Mouse (Mus musculus): Measurements from ENCODE around the gene Gm45234. TPM values are rescaled to one million over a fixed set of nuclear protein-coding genes. Genes with fewer than 3 reads are reported as not detected.

Gm45234 gene
- polyA plus RNA-seq, 1 experiment from 2014 or later: not detected

DNA sequence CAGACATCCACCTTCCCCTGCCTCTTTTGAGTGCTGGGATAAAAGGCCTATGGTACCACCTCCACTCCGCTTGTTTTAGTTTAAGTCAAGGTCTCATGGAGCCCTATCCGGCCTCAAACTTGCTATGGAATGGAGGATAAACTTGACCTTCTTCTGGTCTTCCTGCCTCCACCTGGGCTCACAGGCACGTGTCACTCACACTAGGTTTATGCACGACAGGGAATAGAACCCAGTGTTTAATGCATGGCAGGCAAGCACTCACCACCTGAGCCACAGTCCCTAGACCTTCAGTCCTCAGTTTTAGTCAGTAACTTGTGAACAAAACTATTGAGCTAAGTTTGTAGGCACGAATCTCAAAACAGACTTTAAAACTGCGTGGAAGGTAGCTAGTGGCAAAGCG lies 24.8 kb downstream of the Gm45234 start:
- H3K4me1 ChIP-seq (ENCODE audit: control insufficient read depth, insufficient read depth, low read length): no peaks in the 10 kb centered on the region; the same call in 1 of the 2 replicates
- H3K36me3 ChIP-seq (ENCODE audit: control insufficient read depth, insufficient read depth, low read length): no peaks in the 10 kb centered on the region
- H3K27me3 ChIP-seq (ENCODE audit: control insufficient read depth, insufficient read depth, low read length): no peaks in the 10 kb centered on the region
- WGBS: 83% methylated on average over 7 of the region's 7 CpGs
- no peak overlapping the region for H3K27ac ChIP-seq (ENCODE audit: low read length)
- no peak for ATAC-seq (ENCODE audit: insufficient number of reproducible peaks, insufficient read depth, low FRiP score, low read depth)
- H3K4me3 ChIP-seq (ENCODE audit: low read depth, low read length): no peak overlapping the region
- H3K9ac ChIP-seq (replicated peaks; ENCODE audit: low read depth, low read length): no peak overlapping the region
- no peaks in the 10 kb centered on the region for H3K9me3 ChIP-seq (ENCODE audit: control insufficient read depth, low read depth, low read length)
- no peak overlapping the region for H3K4me2 ChIP-seq (replicated peaks; ENCODE audit: low read depth, low read length)

DNA sequence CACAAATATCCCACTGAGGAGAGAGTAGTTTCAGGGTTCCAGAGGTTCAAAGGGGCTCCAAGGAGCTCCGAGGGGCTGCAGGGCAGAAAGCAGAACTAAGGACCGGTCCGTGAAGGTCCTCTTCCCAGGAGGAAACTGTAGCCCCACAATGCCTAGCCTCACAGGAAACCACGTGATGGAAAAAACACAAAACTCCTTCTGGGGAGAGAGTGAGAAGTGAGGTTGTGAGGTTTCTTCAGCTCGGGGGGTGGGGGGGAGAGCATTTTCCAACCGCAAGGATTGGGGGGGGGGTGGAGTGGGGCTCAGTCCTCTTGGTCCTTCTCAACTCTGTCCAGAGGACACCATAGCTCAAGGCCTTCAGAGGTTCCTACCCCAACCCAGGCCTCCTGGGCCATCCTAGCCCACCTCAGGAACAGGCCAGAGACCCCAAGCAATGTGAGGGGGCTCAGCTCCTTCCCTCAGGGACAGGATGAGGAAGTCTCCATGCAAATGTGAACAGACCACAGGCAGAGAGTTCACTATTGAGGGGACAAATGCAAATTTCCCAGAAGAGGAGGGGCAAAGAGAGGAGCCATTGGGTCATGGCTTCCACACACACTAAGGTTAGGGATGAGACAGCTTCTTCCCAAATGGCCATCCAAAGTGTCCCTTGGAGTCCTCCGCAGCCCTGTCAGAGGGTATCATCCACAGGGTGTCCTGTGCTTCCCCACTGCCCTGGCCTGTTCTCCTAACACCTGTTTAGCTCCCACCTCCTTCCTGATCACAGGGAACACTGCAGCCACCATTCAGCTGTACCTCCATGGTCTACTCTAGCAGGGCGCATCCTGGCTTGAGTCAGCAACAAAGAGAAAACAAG lies 25.7 kb downstream of the Gm45234 start:
- H3K36me3 ChIP-seq (ENCODE audit: control insufficient read depth, insufficient read depth, low read length): no peaks in the 10 kb centered on the region
- H3K9me3 ChIP-seq (ENCODE audit: control insufficient read depth, low read depth, low read length): no peaks in the 10 kb centered on the region
- H3K9ac ChIP-seq (replicated peaks; ENCODE audit: low read depth, low read length): no peak overlapping the region
- no peak overlapping the region for H3K4me2 ChIP-seq (replicated peaks; ENCODE audit: low read depth, low read length)
- H3K27ac ChIP-seq (ENCODE audit: low read length): no peak overlapping the region
- no peak overlapping the region for H3K4me3 ChIP-seq (ENCODE audit: low read depth, low read length)
- WGBS: 74% methylated on average over 8 of the region's 8 CpGs
- no peaks in the 10 kb centered on the region; the same call in 1 of the 2 replicates for H3K4me1 ChIP-seq (ENCODE audit: control insufficient read depth, insufficient read depth, low read length)
- H3K27me3 ChIP-seq (ENCODE audit: control insufficient read depth, insufficient read depth, low read length): no peaks in the 10 kb centered on the region
- no peak for ATAC-seq (ENCODE audit: insufficient number of reproducible peaks, insufficient read depth, low FRiP score, low read depth)

- Histone ChIP-seq H3K4me3 (ENCODE audit: low read depth, low read length) (no peak overlapping the region), H3K4me2 (replicated peaks; ENCODE audit: low read depth, low read length) (no peak overlapping the region), H3K9me3 (ENCODE audit: control insufficient read depth, low read depth, low read length) (no peaks in the 10 kb centered on the region), H3K4me1 (ENCODE audit: control insufficient read depth, insufficient read depth, low read length) (no peaks in the 10 kb centered on the region; the same call in 1 of the 2 replicates), H3K36me3 (ENCODE audit: control insufficient read depth, insufficient read depth, low read length) (no peaks in the 10 kb centered on the region), H3K27ac (ENCODE audit: low read length) (no peak overlapping the region), H3K27me3 (ENCODE audit: control insufficient read depth, insufficient read depth, low read length) (no peaks in the 10 kb centered on the region), H3K9ac (replicated peaks; ENCODE audit: low read depth, low read length) (no peak overlapping the region)
- no peak for ATAC-seq (ENCODE audit: insufficient number of reproducible peaks, insufficient read depth, low FRiP score, low read depth)
- WGBS: 87% methylated on average over 10 of the region's 10 CpGs
These were observed 27.2 kb downstream of the Gm45234 start for GRCm38 (mm10) chr6:124728621-124729020.

DNA sequence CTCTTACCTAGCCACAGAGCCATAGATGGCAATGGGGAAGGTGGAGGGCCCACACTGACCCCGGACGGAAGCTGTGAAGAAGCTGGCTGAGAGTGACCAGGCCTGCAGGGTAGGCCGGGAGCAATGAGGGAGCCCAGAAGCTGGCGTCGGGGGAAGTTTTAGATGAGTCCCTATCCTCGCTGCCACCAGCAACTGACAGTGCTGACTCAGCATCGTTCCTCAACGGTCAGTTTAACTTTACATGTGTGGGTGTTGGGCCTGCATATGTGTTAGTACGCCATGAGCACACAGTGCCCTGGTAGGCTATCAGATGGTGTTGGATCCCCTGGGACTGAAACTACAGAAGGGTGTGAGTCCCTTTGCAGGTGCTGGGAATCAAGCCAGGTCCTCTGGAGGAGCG lies 31.3 kb downstream of the Gm45234 start:
- no peak overlapping the region for H3K27ac ChIP-seq (ENCODE audit: low read length)
- no peaks in the 10 kb centered on the region for H3K9me3 ChIP-seq (ENCODE audit: control insufficient read depth, low read depth, low read length)
- no peaks in the 10 kb centered on the region for H3K36me3 ChIP-seq (ENCODE audit: control insufficient read depth, insufficient read depth, low read length)
- H3K27me3 ChIP-seq (ENCODE audit: control insufficient read depth, insufficient read depth, low read length): no peaks in the 10 kb centered on the region
- 85% methylated on average over 10 of the region's 10 CpGs for WGBS
- ATAC-seq (ENCODE audit: insufficient number of reproducible peaks, insufficient read depth, low FRiP score, low read depth): no peak
- H3K4me1 ChIP-seq (ENCODE audit: control insufficient read depth, insufficient read depth, low read length): 0 out of 2 replicates have a peak, but pooled peaks cover 2% of the 10 kb centered on the region
- no peak overlapping the region for H3K4me2 ChIP-seq (replicated peaks; ENCODE audit: low read depth, low read length)
- no peak overlapping the region for H3K9ac ChIP-seq (replicated peaks; ENCODE audit: low read depth, low read length)
- H3K4me3 ChIP-seq (ENCODE audit: low read depth, low read length): no peak overlapping the region

- WGBS: 73% methylated on average over 8 of the region's 8 CpGs
- Histone ChIP-seq H3K4me3 (ENCODE audit: low read depth, low read length) (no peak overlapping the region), H3K4me1 (ENCODE audit: control insufficient read depth, insufficient read depth, low read length) (0 out of 2 replicates have a peak, but pooled peaks cover 2% of the 10 kb centered on the region), H3K27me3 (ENCODE audit: control insufficient read depth, insufficient read depth, low read length) (no peaks in the 10 kb centered on the region), H3K9ac (replicated peaks; ENCODE audit: low read depth, low read length) (no peak overlapping the region), H3K9me3 (ENCODE audit: control insufficient read depth, low read depth, low read length) (no peaks in the 10 kb centered on the region), H3K4me2 (replicated peaks; ENCODE audit: low read depth, low read length) (no peak overlapping the region), H3K27ac (ENCODE audit: low read length) (no peak overlapping the region), H3K36me3 (ENCODE audit: control insufficient read depth, insufficient read depth, low read length) (no peaks in the 10 kb centered on the region)
- ATAC-seq (ENCODE audit: insufficient number of reproducible peaks, insufficient read depth, low FRiP score, low read depth): no peak
These were observed 32.3 kb downstream of the Gm45234 start for GRCm38 (mm10) chr6:124723541-124723940.

DNA sequence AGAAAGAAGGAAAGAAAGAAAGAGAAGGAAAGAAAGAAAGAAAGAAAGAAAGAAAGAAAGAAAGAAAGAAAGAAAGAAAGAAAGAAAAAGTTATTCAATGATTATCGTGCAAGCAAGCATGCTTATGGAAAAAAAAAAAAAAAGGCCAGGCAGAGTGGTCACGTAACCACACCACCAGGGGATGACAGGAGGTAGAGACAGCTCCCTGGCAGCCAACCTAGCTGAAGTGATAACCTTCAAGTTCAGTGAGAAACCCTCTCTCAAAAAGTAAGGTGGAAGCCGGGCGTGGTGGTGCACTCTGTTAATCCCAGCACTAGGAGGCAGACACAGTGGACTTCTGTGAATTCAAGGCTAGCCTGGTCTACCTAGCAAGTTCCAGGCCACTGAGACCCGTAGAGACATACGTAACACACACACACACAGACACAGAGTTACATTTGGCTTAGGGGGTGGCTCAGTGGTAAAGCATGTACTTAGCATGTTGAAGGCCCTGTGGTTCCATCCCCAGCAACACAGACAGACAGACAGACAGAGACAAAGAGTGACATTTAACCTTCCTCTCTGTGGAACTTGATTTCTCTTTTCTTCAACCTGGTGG lies 32.8 kb downstream of the Gm45234 start:
- H3K4me3 ChIP-seq (ENCODE audit: low read depth, low read length): no peak overlapping the region
- no peak for ATAC-seq (ENCODE audit: insufficient number of reproducible peaks, insufficient read depth, low FRiP score, low read depth)
- no peak overlapping the region for H3K27ac ChIP-seq (ENCODE audit: low read length)
- no peak overlapping the region for H3K9ac ChIP-seq (replicated peaks; ENCODE audit: low read depth, low read length)
- no peaks in the 10 kb centered on the region for H3K9me3 ChIP-seq (ENCODE audit: control insufficient read depth, low read depth, low read length)
- H3K4me1 ChIP-seq (ENCODE audit: control insufficient read depth, insufficient read depth, low read length): 0 out of 2 replicates have a peak, but pooled peaks cover 2% of the 10 kb centered on the region
- no peaks in the 10 kb centered on the region for H3K36me3 ChIP-seq (ENCODE audit: control insufficient read depth, insufficient read depth, low read length)
- no peak overlapping the region for H3K4me2 ChIP-seq (replicated peaks; ENCODE audit: low read depth, low read length)
- no peaks in the 10 kb centered on the region for H3K27me3 ChIP-seq (ENCODE audit: control insufficient read depth, insufficient read depth, low read length)
- WGBS: 81% methylated on average over 6 of the region's 6 CpGs

GRCm38 (mm10) chr6:124720904-124721303 lies 34.9 kb downstream of the Gm45234 start:
- Histone ChIP-seq H3K4me2 (replicated peaks; ENCODE audit: low read depth, low read length) (peak overlapping the region; percentile 40; the same call in 1 of the 2 replicates), H3K4me1 (ENCODE audit: control insufficient read depth, insufficient read depth, low read length) (0 out of 2 replicates have a peak, but pooled peaks cover 2% of the 10 kb centered on the region), H3K27ac (ENCODE audit: low read length) (0 out of 2 replicates have a peak overlapping the region, but pooled peaks have one; percentile 18), H3K9ac (replicated peaks; ENCODE audit: low read depth, low read length) (0 out of 2 replicates have a peak overlapping the region, but pooled peaks have one; percentile 10), H3K36me3 (ENCODE audit: control insufficient read depth, insufficient read depth, low read length) (peaks cover 10% of the 10 kb centered on the region; the same call in 1 of the 2 replicates), H3K4me3 (ENCODE audit: low read depth, low read length) (peak overlapping the region; percentile 36; the same call in 1 of the 2 replicates), H3K27me3 (ENCODE audit: control insufficient read depth, insufficient read depth, low read length) (no peaks in the 10 kb centered on the region), H3K9me3 (ENCODE audit: control insufficient read depth, low read depth, low read length) (no peaks in the 10 kb centered on the region)
- 63% methylated on average over 11 of the region's 11 CpGs for WGBS
- no peak for ATAC-seq (ENCODE audit: insufficient number of reproducible peaks, insufficient read depth, low FRiP score, low read depth)

- 0 out of 2 replicates have a peak, but pooled peaks have one; percentile 20 for ATAC-seq (ENCODE audit: insufficient number of reproducible peaks, insufficient read depth, low FRiP score, low read depth)
- H3K4me2 ChIP-seq (replicated peaks; ENCODE audit: low read depth, low read length): peak overlapping the region; percentile 40
These were observed 36.4 kb downstream of the Gm45234 start for GRCm38 (mm10) chr6:124719354-124719978.

More at GRCm38 (mm10) chr6:124719354-124719978, 36.4 kb downstream of the Gm45234 start:
- Histone ChIP-seq H3K4me3 (ENCODE audit: low read depth, low read length) (peak overlapping the region; percentile 36), H3K36me3 (ENCODE audit: control insufficient read depth, insufficient read depth, low read length) (peaks cover 23% of the 10 kb centered on the region), H3K9ac (replicated peaks; ENCODE audit: low read depth, low read length) (peak overlapping the region; percentile 50), H3K4me1 (ENCODE audit: control insufficient read depth, insufficient read depth, low read length) (0 out of 2 replicates have a peak, but pooled peaks cover 2% of the 10 kb centered on the region), H3K27ac (ENCODE audit: low read length) (peak overlapping the region; percentile 88), H3K9me3 (ENCODE audit: control insufficient read depth, low read depth, low read length) (no peaks in the 10 kb centered on the region), H3K27me3 (ENCODE audit: control insufficient read depth, insufficient read depth, low read length) (no peaks in the 10 kb centered on the region)
- 69% methylated on average over 7 of the region's 7 CpGs for WGBS

All from stomach, embryonic 14.5 days (tissue).